Mouse (Mus musculus): ENCODE data around the gene Wars. TPM values are rescaled to one million over a fixed set of nuclear protein-coding genes. Genes with fewer than 3 reads are reported as not detected.

Wars gene
- total and polyA plus RNA-seq, 2 experiments from 2014 or later, result 43.0 to 80.1 TPM

DNA sequence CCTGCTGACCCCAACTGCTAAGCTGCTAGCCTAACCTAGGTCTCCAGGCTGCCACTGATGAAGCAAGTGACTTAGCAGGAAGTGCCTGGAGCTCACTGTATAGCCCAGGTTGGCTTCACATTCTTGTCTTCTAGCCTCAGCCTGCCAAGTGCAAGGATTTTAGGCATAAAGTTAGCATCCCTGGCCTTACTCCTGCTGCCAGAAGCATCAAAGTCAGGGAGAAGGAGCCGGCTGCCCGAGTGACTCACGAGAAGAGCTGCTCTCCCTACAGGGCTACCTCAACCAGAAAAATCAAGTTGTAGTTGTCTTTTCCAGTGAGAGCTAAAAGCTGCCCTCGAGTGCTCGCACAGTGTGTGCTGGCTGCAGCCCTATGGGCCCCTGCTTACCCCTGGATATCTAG, 35.5 kb downstream of the Wars start:
- Histone ChIP-seq H3K36me3 (replicated peaks; ENCODE audit: control insufficient read depth, insufficient read depth, low read length) (peaks cover 42% of the 10 kb centered on the region), H3K4me2 (ENCODE audit: low read depth, low read length) (no peak overlapping the region), H3K27me3 (ENCODE audit: control insufficient read depth, insufficient read depth, low read length) (no peaks in the 10 kb centered on the region), H3K4me3 (ENCODE audit: low read depth, low read length) (no peak overlapping the region), H3K9ac (replicated peaks; ENCODE audit: low read depth, low read length) (no peak overlapping the region), H3K4me1 (ENCODE audit: control insufficient read depth, insufficient read depth) (no peaks in the 10 kb centered on the region), H3K27ac (ENCODE audit: low read depth) (no peak overlapping the region), H3K9me3 (replicated peaks; ENCODE audit: control insufficient read depth, low read length) (no peaks in the 10 kb centered on the region)
- ATAC-seq (ENCODE audit: insufficient read depth, low read depth), result no peak
- WGBS, result 72% methylated on average over 5 of the region's 5 CpGs
- DNase-seq (ENCODE audit: low spot score), result no peak
- TF ChIP-seq EP300 (IDR thresholded peaks at IDR 0.05; ENCODE audit: low read depth) (no peak), CTCF (IDR thresholded peaks at IDR 0.05; ENCODE audit: low read depth) (no peak)

DNA sequence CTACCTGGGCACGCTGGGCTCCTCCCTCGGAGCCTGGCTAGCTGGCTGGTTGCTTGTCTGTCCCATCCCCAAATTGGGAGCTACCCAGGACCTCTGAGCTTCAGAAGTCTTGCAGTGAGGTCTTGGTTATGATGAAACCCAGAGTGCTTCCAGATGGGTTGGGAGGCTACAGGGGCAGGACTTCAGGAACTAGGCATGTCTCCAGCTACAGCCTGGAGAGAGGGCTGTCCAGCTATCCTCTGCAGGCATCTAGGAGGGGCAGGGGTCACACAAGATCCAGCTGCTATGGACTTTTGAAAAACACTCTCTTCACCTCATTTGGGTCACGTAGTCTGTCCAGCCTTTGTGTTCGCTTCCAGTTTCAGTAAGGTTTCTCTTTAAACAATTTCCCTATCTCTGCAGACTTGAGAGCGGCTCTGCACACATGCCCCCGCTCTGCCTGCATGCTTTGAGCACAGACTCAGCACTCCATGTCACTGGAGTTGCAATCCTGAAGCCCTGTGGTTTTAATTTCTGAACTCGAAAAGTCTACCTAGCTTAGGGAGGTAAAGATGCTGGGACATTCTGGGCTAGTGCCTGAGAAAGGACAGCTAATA, 36.3 kb downstream of the Wars start:
- DNase-seq (ENCODE audit: low spot score) (no peak), ATAC-seq (ENCODE audit: insufficient read depth, low read depth) (no peak)
- H3K9ac ChIP-seq (replicated peaks; ENCODE audit: low read depth, low read length), result no peak overlapping the region
- no peak overlapping the region for H3K4me2 ChIP-seq (ENCODE audit: low read depth, low read length)
- peaks cover 34% of the 10 kb centered on the region for H3K36me3 ChIP-seq (replicated peaks; ENCODE audit: control insufficient read depth, insufficient read depth, low read length)
- TF ChIP-seq EP300 (IDR thresholded peaks at IDR 0.05; ENCODE audit: low read depth), result no peak
- no peak for TF ChIP-seq CTCF (IDR thresholded peaks at IDR 0.05; ENCODE audit: low read depth)
- H3K4me3 ChIP-seq (ENCODE audit: low read depth, low read length), result no peak overlapping the region
- H3K27ac ChIP-seq (ENCODE audit: low read depth), result no peak overlapping the region
- 66% methylated on average over 7 of the region's 7 CpGs for WGBS
- H3K4me1 ChIP-seq (ENCODE audit: control insufficient read depth, insufficient read depth), result no peaks in the 10 kb centered on the region
- no peaks in the 10 kb centered on the region for H3K9me3 ChIP-seq (replicated peaks; ENCODE audit: control insufficient read depth, low read length)
- no peaks in the 10 kb centered on the region for H3K27me3 ChIP-seq (ENCODE audit: control insufficient read depth, insufficient read depth, low read length)

DNA sequence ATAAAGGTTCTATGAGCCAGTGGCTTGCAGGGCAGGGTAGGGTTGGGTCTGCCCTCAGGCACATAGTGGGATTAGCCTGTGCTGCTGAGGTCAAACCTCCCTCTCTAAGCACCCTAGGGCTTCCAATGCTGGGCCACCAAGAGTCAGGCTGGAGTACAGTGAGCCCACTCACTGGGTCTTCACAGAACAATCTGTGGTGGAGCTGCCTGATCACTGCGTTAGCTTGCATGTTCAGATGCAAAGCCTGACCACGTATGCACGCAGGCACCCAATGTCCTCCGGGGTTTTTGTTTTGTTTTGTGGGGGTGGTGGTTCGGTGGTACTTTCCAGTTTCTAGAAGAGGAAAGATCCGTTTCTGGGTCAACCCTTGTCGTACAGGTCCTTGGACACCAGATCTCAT, 36.9 kb downstream of the Wars start:
- DNase-seq (ENCODE audit: low spot score), result no peak
- 79% methylated on average over 7 of the region's 7 CpGs for WGBS
- no peak for ATAC-seq (ENCODE audit: insufficient read depth, low read depth)
- Histone ChIP-seq H3K4me1 (ENCODE audit: control insufficient read depth, insufficient read depth) (no peaks in the 10 kb centered on the region), H3K27ac (ENCODE audit: low read depth) (no peak overlapping the region), H3K27me3 (ENCODE audit: control insufficient read depth, insufficient read depth, low read length) (no peaks in the 10 kb centered on the region), H3K4me2 (ENCODE audit: low read depth, low read length) (no peak overlapping the region), H3K9ac (replicated peaks; ENCODE audit: low read depth, low read length) (no peak overlapping the region), H3K36me3 (replicated peaks; ENCODE audit: control insufficient read depth, insufficient read depth, low read length) (peaks cover 29% of the 10 kb centered on the region), H3K4me3 (ENCODE audit: low read depth, low read length) (no peak overlapping the region), H3K9me3 (replicated peaks; ENCODE audit: control insufficient read depth, low read length) (no peaks in the 10 kb centered on the region)
- no peak for TF ChIP-seq CTCF (IDR thresholded peaks at IDR 0.05; ENCODE audit: low read depth)
- no peak for TF ChIP-seq EP300 (IDR thresholded peaks at IDR 0.05; ENCODE audit: low read depth)

DNA sequence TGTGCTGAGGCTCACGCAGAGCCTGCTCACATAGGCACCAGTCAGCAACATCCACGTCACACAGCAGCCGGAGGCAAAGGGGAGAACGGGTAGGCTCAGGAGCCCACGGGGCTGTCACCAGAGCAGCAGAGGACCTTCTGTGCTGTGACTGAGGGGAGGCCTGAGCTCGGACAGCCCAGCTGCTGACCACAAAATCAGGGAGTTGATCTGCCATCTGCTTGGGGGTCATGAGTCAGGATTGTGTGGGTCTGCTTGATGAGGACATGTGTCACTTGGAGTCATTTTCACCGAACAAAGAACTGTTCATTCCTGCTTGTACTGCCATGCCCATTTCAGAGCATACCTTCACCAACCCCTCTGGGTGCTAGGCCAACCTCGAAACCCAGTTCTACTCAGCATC, 37.8 kb downstream of the Wars start:
- WGBS, result 80% methylated on average over 8 of the region's 8 CpGs
- Histone ChIP-seq H3K36me3 (replicated peaks; ENCODE audit: control insufficient read depth, insufficient read depth, low read length) (peaks cover 21% of the 10 kb centered on the region; the same call in 1 of the 2 replicates), H3K4me3 (ENCODE audit: low read depth, low read length) (no peak overlapping the region), H3K4me1 (ENCODE audit: control insufficient read depth, insufficient read depth) (no peaks in the 10 kb centered on the region), H3K9ac (replicated peaks; ENCODE audit: low read depth, low read length) (no peak overlapping the region), H3K27me3 (ENCODE audit: control insufficient read depth, insufficient read depth, low read length) (no peaks in the 10 kb centered on the region), H3K9me3 (replicated peaks; ENCODE audit: control insufficient read depth, low read length) (no peaks in the 10 kb centered on the region), H3K4me2 (ENCODE audit: low read depth, low read length) (no peak overlapping the region), H3K27ac (ENCODE audit: low read depth) (no peak overlapping the region)
- TF ChIP-seq CTCF (IDR thresholded peaks at IDR 0.05; ENCODE audit: low read depth) (no peak), EP300 (IDR thresholded peaks at IDR 0.05; ENCODE audit: low read depth) (no peak)
- no peak for DNase-seq (ENCODE audit: low spot score)
- ATAC-seq (ENCODE audit: insufficient read depth, low read depth), result no peak

DNA sequence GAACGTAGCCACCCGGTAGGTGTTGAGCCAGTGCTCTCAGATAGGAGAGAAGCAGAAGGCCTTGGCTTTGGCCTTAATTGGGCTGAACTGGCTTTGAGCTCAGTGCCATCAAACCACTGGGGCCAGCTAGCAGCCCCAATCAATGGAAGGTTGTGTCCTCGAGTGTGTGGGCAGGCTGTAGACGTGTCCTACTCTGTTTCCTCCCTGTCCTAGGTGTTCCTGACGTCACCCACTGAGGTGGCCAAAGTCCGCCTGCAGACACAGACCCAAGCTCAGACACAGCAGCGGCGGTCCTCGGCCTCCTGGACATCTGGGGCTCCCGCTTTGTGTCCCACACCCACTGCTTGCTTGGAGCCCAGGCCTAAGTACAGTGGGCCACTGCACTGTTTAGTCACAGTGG, 38.9 kb downstream of the Wars start:
- TF ChIP-seq EP300 (IDR thresholded peaks at IDR 0.05; ENCODE audit: low read depth) (no peak), CTCF (IDR thresholded peaks at IDR 0.05; ENCODE audit: low read depth) (no peak)
- WGBS, result 88% methylated on average over 10 of the region's 10 CpGs
- no peaks in the 10 kb centered on the region for H3K27me3 ChIP-seq (ENCODE audit: control insufficient read depth, insufficient read depth, low read length)
- DNase-seq (ENCODE audit: low spot score), result no peak
- H3K4me1 ChIP-seq (ENCODE audit: control insufficient read depth, insufficient read depth), result no peaks in the 10 kb centered on the region
- no peak for ATAC-seq (ENCODE audit: insufficient read depth, low read depth)
- no peak overlapping the region for H3K4me2 ChIP-seq (ENCODE audit: low read depth, low read length)
- H3K9me3 ChIP-seq (replicated peaks; ENCODE audit: control insufficient read depth, low read length), result no peaks in the 10 kb centered on the region
- no peak overlapping the region for H3K4me3 ChIP-seq (ENCODE audit: low read depth, low read length)
- H3K27ac ChIP-seq (ENCODE audit: low read depth), result no peak overlapping the region
- H3K9ac ChIP-seq (replicated peaks; ENCODE audit: low read depth, low read length), result no peak overlapping the region
- 0 out of 2 replicates have a peak, but pooled peaks cover 10% of the 10 kb centered on the region for H3K36me3 ChIP-seq (replicated peaks; ENCODE audit: control insufficient read depth, insufficient read depth, low read length)

DNA sequence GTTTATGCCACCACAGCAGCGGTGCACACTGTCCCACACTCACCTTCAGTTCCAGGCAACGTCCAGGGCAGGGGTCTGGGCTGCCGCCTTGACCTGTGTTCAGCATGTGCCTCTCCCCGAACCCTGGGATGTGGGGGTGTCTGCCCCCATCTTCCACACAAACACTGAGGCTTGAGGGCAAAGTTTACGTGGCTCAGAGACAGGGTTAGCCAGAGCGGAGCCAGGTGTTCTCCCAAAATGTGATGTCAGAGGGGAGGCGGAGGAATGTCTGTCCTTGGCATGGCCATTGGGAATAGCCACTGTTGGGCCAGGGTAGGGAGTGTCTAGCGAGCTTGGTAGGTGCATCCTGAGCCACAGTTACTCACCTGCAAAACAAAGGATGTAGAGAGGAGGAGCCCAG, 41.2 kb downstream of the Wars start:
- no peak for TF ChIP-seq EP300 (IDR thresholded peaks at IDR 0.05; ENCODE audit: low read depth)
- Histone ChIP-seq H3K9ac (replicated peaks; ENCODE audit: low read depth, low read length) (no peak overlapping the region), H3K36me3 (replicated peaks; ENCODE audit: control insufficient read depth, insufficient read depth, low read length) (no peaks in the 10 kb centered on the region), H3K9me3 (replicated peaks; ENCODE audit: control insufficient read depth, low read length) (no peaks in the 10 kb centered on the region), H3K27ac (ENCODE audit: low read depth) (no peak overlapping the region), H3K4me2 (ENCODE audit: low read depth, low read length) (no peak overlapping the region), H3K27me3 (ENCODE audit: control insufficient read depth, insufficient read depth, low read length) (no peaks in the 10 kb centered on the region), H3K4me1 (ENCODE audit: control insufficient read depth, insufficient read depth) (no peaks in the 10 kb centered on the region), H3K4me3 (ENCODE audit: low read depth, low read length) (no peak overlapping the region)
- no peak for DNase-seq (ENCODE audit: low spot score)
- ATAC-seq (ENCODE audit: insufficient read depth, low read depth), result no peak
- WGBS, result 85% methylated on average over 8 of the region's 8 CpGs
